Mouse (Mus musculus) cerebellum, postnatal 25 days (tissue): Measurements from ENCODE around the gene 6330409D20Rik.

ENCODE experiments used
- DNase-seq, 2 experiments: peaks; one replicate each; pipeline ENCODE4 v3.0.0; 2021; ENCODE audit warnings: mixed read lengths in 2 of 2

The 6330409D20Rik gene

DNA sequence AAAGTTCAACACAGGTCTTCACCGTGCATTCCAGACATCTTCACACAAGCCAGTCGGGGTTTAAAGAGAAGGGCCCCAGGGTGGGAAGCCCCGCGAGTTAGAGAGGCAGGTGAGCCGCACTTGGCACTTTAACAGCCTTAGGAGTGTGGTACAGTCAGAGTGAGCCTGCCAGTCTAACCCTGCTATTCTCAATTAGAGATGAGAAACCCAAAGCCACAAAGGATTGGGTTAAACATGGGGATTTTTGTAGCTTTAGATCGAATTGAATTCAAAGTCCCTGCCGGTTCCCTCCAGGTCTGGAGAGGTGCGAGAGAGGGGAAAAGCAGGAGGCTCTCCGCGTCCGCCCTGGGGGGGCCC, at the start of gene 6330409D20Rik:
Gene 6330409D20Rik, minus strand, starts transcription at position 101 of the 357 bp plus-strand sequence.
- no peak for DNase-seq

DNA sequence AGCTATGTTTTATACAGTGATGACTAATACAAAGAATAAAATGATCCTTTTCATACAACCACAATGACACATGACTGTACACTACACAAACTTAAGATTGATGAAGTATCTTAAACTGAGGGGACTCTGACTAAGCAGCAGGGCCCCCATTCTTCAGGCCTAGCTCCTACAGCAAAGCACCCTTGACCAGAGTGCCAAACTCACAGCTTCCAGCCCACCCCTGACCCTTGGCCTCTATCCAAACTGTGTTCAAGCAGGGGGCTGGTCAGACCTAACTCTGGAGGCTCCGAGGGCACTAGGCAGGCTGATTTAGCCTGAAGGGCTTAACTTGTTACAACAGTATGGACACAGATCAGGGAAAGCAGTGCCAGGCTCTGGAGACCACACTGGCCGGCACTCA, 47.8 kb upstream of the 6330409D20Rik start:
- DNase-seq, result no peak

DNA sequence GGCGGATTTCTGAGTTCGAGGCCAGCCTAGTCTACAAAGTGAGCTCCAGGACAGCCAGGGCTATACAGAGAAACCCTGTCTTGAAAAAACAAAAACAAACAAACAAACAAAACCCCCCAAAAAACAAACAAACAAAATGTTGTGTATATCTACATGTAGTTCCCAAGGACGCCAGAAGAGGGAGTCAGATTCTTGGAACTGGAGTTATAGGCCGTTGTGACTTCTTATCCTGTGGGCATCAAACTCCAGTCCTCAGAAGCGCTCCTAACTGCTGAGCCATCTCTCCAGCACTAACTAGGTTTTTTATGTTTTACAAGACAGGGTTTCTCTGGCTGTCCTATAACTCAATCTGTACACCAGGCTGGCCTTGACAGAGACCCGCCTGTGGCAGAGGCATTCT, 46.4 kb upstream of the 6330409D20Rik start:
- DNase-seq, result peak in 1 of 2 experiments; percentile 66

GRCm38 (mm10) chr2:32784048-32784681, 43.3 kb upstream of the 6330409D20Rik start, which contains the start of gene Cfap157:
Cfap157 (minus strand) TSS chr2:32784428.
- DNase-seq, result no peak

- DNase-seq, result no peak
Observed at GRCm38 (mm10) chr2:32781710-32782109, 40.9 kb upstream of the 6330409D20Rik start.

DNA sequence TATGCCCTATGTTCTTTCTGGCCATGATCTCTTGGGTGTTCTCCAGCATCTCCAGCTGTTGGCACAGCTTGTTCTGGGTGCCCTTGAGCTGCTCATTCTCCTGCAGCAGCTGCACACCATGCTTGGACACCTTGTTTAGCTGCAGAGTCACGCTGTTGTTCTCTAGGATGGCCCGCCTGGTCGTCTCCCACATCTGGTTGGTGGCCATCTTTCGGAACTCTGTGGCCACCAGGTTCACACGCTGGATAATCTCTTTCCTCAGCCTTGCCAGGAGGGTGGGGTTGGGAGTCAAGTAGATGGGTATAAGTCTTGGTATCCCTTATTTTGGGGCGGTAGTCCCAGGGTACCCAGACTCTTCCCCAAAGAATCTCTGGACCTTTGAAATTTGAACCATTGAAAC, 38.9 kb upstream of the 6330409D20Rik start:
- DNase-seq, result no peak

DNA sequence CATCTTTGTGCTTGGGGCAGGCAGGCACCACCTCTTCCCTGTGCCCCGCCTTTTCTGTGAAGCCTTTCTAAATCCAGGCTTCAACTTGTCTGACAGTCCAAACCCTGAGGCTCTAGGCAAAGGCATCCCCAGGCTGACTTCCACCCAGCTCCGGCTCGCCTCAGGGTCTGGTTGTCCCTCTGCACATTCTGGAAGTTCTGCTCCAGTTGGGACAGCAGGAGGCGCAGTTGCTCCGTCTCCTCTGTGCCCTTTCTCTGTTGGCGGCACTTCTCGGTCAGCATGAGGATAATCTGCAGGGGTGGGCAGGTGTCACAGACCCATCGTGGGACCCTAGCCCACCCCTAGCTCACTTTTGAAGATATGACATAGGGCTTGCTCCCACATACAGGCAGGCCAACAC, 38.3 kb upstream of the 6330409D20Rik start:
- DNase-seq, result peak; percentile 83 to 87

DNA sequence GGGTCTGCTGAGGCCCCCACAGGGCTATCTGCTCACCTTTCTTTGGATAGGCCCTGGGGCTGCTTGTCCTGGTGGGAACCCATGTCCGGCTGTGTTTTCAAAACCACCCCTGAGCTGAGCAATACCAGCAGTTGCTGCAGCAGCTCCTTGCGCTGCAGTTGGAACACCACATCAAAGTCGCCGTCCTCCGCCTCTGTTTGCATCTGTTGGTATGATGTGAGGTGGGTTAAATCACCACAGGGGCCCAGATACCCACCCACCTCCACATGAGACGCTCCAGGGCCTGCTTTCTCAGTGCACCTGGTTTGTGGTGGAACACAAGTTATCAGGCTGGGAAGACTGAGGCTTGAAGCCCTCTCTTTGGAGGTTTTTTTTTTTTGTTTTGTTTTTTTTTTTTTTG, 37.3 kb upstream of the 6330409D20Rik start:
- DNase-seq, result no peak

DNA sequence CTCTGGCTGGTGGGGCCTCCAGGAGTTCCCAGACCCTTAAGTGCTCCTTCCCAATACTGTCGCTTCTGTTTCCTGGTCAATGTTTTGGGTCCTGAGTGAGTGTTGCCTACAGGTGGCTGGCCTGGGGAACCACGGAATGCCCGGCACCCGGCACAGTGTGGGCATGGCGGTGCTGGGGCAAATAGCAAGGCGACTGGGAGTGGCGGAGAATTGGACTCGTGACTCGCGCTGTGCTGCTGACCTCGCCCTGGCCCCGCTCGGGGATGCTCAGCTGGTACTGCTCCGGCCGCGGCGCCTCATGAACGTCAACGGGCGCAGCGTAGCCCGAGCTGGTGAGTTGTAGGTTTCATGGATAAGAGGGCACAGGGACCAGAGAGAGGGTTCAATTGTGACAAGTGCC, 35.4 kb upstream of the 6330409D20Rik start:
- no peak for DNase-seq

- DNase-seq, result peak; percentile 98
Observed at GRCm38 (mm10) chr2:32775359-32776074, 34.7 kb upstream of the 6330409D20Rik start, which contains the start of the genes Ttc16 and Ptrh1. Ttc16 (minus strand) TSS chr2:32775633. Ptrh1 (plus strand) TSS chr2:32775786.

GRCm38 (mm10) chr2:32772626-32773279, 31.9 kb upstream of the 6330409D20Rik start:
- DNase-seq, result no peak

DNA sequence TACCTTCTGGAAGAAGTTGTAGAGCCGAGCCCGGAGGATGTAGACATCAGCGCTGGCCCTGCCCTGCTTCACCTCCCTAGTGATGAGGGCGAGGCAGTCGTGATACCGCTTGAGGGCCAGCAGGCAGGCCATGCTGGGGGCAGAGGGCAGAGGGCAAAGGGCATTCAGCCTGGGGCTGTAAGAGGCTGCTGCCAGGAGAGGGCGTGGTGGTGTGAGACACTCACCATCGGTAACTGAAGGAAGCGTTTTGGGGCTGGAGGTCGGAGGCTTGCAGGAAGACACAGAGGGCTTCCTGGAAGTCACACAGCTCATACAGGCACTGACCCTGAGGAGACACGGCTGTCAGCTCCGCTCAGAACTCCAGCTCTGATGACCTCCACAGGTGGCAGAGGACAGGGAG, 31.1 kb upstream of the 6330409D20Rik start:
- no peak for DNase-seq

- DNase-seq, result no peak
Observed at GRCm38 (mm10) chr2:32769327-32770085, 28.7 kb upstream of the 6330409D20Rik start.

DNA sequence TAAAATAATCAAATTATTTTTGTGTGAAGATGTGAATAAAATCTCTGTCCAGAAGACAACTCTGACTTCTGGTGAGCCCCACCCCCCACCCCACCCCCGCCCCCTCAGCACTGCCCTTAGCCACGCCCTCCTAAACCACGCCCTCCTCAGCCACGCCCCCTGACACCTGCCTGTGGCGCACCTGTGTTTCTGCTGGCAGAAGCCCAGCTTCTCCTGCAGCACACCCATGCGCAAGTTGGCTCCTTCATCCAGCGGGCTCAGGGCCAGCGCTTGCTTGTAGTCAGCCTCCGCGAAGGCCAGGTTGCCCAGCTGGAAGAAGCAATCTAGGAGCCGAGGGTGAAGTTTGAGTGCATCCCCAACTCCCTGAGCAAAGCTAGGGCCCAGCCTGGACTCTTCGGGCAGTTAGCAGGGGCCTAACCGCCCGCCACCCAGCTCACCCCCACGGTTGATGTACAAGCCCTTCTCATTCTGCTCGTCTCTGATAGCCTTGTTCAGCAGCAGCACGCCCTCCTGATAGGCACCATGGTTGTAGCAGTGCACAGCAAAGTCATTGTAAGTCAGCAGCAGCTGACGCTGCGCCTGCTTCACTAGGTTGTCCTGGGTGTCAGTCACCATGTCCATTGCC, 28.0 kb upstream of the 6330409D20Rik start:
- DNase-seq, result peak; percentile 64 to 82

DNA sequence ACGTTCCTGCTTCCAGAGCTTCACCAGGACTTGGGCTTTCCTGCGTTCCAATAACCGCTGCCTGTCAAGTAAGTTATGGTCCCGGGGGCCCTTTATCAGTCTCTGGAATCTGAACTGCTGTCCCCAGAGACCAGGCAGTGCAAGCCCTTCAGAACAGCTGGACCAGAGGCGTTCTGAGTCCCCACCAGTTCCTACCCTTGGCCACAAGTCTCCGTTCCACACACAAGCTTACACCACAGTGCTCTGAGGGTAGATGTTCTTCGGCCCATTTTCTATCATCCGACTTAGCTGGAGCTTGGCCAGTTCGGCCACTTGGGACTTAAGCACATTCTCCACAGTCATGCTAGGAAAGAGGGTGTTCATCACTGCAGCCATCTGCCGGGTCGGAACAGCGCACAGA, 26.4 kb upstream of the 6330409D20Rik start:
- no peak for DNase-seq

- no peak for DNase-seq
Observed at GRCm38 (mm10) chr2:32763353-32763752, 22.5 kb upstream of the 6330409D20Rik start.

DNA sequence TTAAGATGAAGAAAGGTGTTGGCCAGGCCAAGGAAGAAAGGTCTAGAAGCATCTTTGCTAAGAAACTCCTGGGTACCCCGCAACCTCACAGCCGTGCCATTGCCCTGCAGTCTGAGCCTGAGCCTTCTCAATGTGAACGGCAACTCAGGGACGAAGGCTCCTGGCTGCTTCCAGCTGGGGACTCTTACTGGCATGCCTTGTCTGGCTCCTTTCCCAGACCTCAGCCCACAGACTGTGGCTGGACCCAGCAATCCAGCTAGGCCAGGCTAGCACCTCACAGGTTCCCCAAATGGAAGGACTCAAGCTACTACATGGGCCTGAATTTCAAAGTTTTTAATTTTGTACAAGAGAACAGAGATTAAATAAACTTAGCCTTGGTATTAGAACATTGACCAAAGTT, 21.0 kb upstream of the 6330409D20Rik start:
- DNase-seq, result no peak

GRCm38 (mm10) chr2:32761361-32761760, 20.5 kb upstream of the 6330409D20Rik start:
- peak; percentile 43 to 61 for DNase-seq

DNA sequence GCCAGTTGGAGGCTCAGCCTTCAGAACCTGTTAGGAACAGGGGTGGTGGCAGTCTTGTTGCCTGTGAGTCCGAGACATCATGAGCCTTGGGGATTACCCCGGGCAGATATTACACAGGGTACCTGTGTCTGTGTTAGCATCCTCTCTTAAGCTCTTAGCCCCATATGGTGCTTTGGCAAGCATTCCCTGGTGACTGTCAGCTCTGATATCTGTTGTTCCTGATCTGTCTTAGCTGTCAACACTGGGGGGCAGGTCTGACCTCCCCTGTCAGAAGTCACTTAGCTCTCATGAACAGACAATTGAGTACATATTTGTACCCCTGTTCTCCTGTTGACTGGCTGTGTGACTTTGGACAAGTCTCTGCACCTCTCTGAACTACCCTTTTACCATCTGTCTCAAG, 18.2 kb upstream of the 6330409D20Rik start:
- DNase-seq, result no peak

GRCm38 (mm10) chr2:32758503-32758902, 17.7 kb upstream of the 6330409D20Rik start:
- DNase-seq, result no peak

- peak; percentile 94 to 97 for DNase-seq
Observed at GRCm38 (mm10) chr2:32757056-32757845, 16.4 kb upstream of the 6330409D20Rik start, which contains the start of gene Tor2a. Tor2a (plus strand) TSS chr2:32757234.

DNA sequence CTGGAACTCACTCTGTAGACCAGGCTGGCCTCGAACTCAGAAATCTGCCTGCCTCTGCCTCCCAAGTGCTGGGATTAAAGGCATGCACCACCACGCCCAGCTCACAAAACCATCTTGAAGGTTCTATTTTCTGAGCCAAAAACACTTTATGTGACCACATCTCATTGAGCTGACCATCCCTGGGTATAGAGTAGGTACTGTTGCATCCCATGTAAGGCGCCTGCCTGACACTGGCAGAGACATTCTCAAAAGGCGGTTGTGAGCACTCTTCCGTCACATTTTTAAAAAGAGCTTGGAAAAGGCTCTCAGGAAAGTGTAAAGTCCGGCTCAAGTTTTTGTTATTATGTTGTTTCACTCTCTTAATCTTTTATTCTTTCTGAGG, 15.8 kb upstream of the 6330409D20Rik start:
- DNase-seq, result no peak
